Mouse (Mus musculus): ENCODE results near the gene Akr1b3. TPM values are rescaled to one million over a fixed set of nuclear protein-coding genes. Genes with fewer than 3 reads are reported as not detected.

The Akr1b3 gene
- total and polyA plus RNA-seq, 2 experiments from 2014 or later = 78.2 to 106 TPM

- no peaks in the 10 kb centered on the region for H3K9me3 ChIP-seq (ENCODE audit: low read length)
- no peaks in the 10 kb centered on the region for H3K27me3 ChIP-seq (ENCODE audit: insufficient read depth, low read length)
- no peak for TF ChIP-seq CTCF (IDR thresholded peaks at IDR 0.05; ENCODE audit: low read depth)
- ATAC-seq (peak; percentile 55), DNase-seq (ENCODE audit: low spot score) (no peak)
- H3K4me2 ChIP-seq (ENCODE audit: low read depth, low read length) = peak overlapping the region; percentile 3; the same call in 1 of the 2 replicates
- WGBS = 59% methylated on average over 11 of the region's 11 CpGs
- H3K27ac ChIP-seq = no peak overlapping the region
- no peaks in the 10 kb centered on the region for H3K36me3 ChIP-seq (ENCODE audit: insufficient read depth, low read length)
- H3K4me1 ChIP-seq (ENCODE audit: insufficient read depth, low read length) = no peaks in the 10 kb centered on the region
- no peak overlapping the region for H3K9ac ChIP-seq (replicated peaks; ENCODE audit: low read length)
- no peak overlapping the region for H3K4me3 ChIP-seq (ENCODE audit: low read length)
These were observed 24.9 kb downstream of the Akr1b3 start for GRCm38 (mm10) chr6:34292196-34292881.

DNA sequence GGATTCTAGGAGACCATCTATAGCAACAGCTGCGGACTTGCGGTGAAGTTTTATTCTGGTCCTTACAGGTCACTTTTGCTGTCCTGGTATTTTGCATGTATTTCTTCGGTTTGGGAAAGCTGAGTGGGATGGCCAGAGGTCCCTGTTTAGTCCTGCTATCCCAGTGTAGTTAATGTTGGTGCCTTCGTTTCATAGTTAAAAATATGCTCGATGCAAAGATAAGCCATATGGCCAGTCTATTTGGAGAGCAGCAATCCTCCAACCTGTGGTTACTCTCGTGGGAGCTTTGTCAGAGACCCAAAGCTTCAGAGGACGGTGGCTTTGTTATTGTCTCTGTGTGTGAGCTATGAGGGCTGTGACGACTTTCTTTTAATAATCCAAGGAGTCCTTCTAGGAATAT lies 26.6 kb downstream of the Akr1b3 start:
- H3K27ac ChIP-seq = no peak overlapping the region
- no peaks in the 10 kb centered on the region for H3K27me3 ChIP-seq (ENCODE audit: insufficient read depth, low read length)
- H3K4me3 ChIP-seq (ENCODE audit: low read length) = no peak overlapping the region
- ATAC-seq (no peak), DNase-seq (ENCODE audit: low spot score) (no peak)
- no peaks in the 10 kb centered on the region for H3K4me1 ChIP-seq (ENCODE audit: insufficient read depth, low read length)
- H3K9ac ChIP-seq (replicated peaks; ENCODE audit: low read length) = no peak overlapping the region
- no peaks in the 10 kb centered on the region for H3K36me3 ChIP-seq (ENCODE audit: insufficient read depth, low read length)
- no peaks in the 10 kb centered on the region for H3K9me3 ChIP-seq (ENCODE audit: low read length)
- no peak overlapping the region for H3K4me2 ChIP-seq (ENCODE audit: low read depth, low read length)
- no peak for TF ChIP-seq CTCF (IDR thresholded peaks at IDR 0.05; ENCODE audit: low read depth)
- WGBS = 77% methylated on average over 8 of the region's 8 CpGs

GRCm38 (mm10) chr6:34290091-34290490 lies 27.2 kb downstream of the Akr1b3 start:
- 90% methylated on average over 17 of the region's 17 CpGs for WGBS
- H3K27me3 ChIP-seq (ENCODE audit: insufficient read depth, low read length) = no peaks in the 10 kb centered on the region
- no peak overlapping the region for H3K9ac ChIP-seq (replicated peaks; ENCODE audit: low read length)
- DNase-seq (ENCODE audit: low spot score) = peak; percentile 24
- H3K27ac ChIP-seq = no peak overlapping the region
- ATAC-seq = no peak
- no peak for TF ChIP-seq CTCF (IDR thresholded peaks at IDR 0.05; ENCODE audit: low read depth)
- H3K9me3 ChIP-seq (ENCODE audit: low read length) = no peaks in the 10 kb centered on the region
- H3K36me3 ChIP-seq (ENCODE audit: insufficient read depth, low read length) = no peaks in the 10 kb centered on the region
- H3K4me2 ChIP-seq (ENCODE audit: low read depth, low read length) = no peak overlapping the region
- H3K4me3 ChIP-seq (ENCODE audit: low read length) = no peak overlapping the region
- H3K4me1 ChIP-seq (ENCODE audit: insufficient read depth, low read length) = no peaks in the 10 kb centered on the region

DNA sequence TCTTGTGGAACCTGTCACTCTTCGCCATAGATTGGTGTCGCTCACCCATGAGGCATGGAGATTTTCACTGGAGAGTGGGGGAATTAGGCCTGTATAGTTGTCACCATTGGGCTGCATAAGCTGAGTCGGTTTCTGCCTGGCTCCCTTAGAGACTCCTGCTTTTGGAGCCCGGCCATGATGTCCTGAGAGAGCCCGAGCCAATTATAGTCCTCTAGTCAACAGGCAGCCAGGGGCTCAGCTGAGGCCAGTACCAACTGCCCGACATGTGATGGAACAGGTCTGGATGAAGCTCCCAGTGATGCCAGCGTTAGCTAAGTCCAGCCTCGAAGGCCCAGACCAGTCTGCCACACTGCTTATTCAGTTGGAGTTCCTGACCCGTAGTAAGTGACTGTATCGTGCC lies 29.2 kb downstream of the Akr1b3 start:
- Histone ChIP-seq H3K4me2 (ENCODE audit: low read depth, low read length) (no peak overlapping the region), H3K27ac (no peak overlapping the region), H3K9me3 (ENCODE audit: low read length) (no peaks in the 10 kb centered on the region), H3K36me3 (ENCODE audit: insufficient read depth, low read length) (no peaks in the 10 kb centered on the region), H3K27me3 (ENCODE audit: insufficient read depth, low read length) (no peaks in the 10 kb centered on the region), H3K4me1 (ENCODE audit: insufficient read depth, low read length) (no peaks in the 10 kb centered on the region), H3K4me3 (ENCODE audit: low read length) (no peak overlapping the region), H3K9ac (replicated peaks; ENCODE audit: low read length) (no peak overlapping the region)
- DNase-seq (ENCODE audit: low spot score) (peak; percentile 46), ATAC-seq (no peak)
- 63% methylated on average over 10 of the region's 10 CpGs for WGBS
- TF ChIP-seq CTCF (IDR thresholded peaks at IDR 0.05; ENCODE audit: low read depth) = no peak

DNA sequence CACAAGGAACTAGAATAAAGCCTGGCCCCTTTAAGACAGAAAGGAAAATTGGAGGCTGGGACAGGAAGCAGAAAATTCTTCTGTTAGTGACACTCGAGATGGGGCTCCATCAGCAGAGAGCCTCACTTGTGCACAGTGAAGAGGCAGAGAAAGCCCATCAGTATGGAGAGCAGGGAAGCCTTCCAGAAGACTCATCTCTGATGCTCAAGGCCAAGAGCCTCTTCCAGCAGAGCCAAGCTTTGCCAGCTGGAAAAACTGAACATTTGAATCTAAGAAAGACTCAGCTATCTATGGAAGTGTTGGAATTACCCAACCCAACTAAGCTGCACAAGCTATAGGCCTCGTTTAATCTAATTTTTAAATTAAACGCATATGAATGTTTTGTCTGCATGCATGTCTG lies 30.4 kb downstream of the Akr1b3 start:
- no peak overlapping the region for H3K9ac ChIP-seq (replicated peaks; ENCODE audit: low read length)
- H3K4me3 ChIP-seq (ENCODE audit: low read length) = no peak overlapping the region
- no peaks in the 10 kb centered on the region for H3K27me3 ChIP-seq (ENCODE audit: insufficient read depth, low read length)
- H3K36me3 ChIP-seq (ENCODE audit: insufficient read depth, low read length) = no peaks in the 10 kb centered on the region
- WGBS = 79% methylated on average over 3 of the region's 3 CpGs
- no peak overlapping the region for H3K27ac ChIP-seq
- H3K4me2 ChIP-seq (ENCODE audit: low read depth, low read length) = no peak overlapping the region
- ATAC-seq (no peak), DNase-seq (ENCODE audit: low spot score) (no peak)
- TF ChIP-seq CTCF (IDR thresholded peaks at IDR 0.05; ENCODE audit: low read depth) = no peak
- no peaks in the 10 kb centered on the region for H3K4me1 ChIP-seq (ENCODE audit: insufficient read depth, low read length)
- no peaks in the 10 kb centered on the region for H3K9me3 ChIP-seq (ENCODE audit: low read length)

- ATAC-seq (no peak), DNase-seq (ENCODE audit: low spot score) (no peak)
- Histone ChIP-seq H3K36me3 (ENCODE audit: insufficient read depth, low read length) (no peaks in the 10 kb centered on the region), H3K27me3 (ENCODE audit: insufficient read depth, low read length) (no peaks in the 10 kb centered on the region), H3K4me2 (ENCODE audit: low read depth, low read length) (no peak overlapping the region), H3K27ac (no peak overlapping the region), H3K4me3 (ENCODE audit: low read length) (no peak overlapping the region), H3K9ac (replicated peaks; ENCODE audit: low read length) (no peak overlapping the region), H3K9me3 (ENCODE audit: low read length) (no peaks in the 10 kb centered on the region), H3K4me1 (ENCODE audit: insufficient read depth, low read length) (no peaks in the 10 kb centered on the region)
- no peak for TF ChIP-seq CTCF (IDR thresholded peaks at IDR 0.05; ENCODE audit: low read depth)
- WGBS = 88% methylated on average over 5 of the region's 5 CpGs
These were observed 38.9 kb downstream of the Akr1b3 start for GRCm38 (mm10) chr6:34278385-34278784.

GRCm38 (mm10) chr6:34277665-34278064 lies 39.6 kb downstream of the Akr1b3 start:
- Histone ChIP-seq H3K36me3 (ENCODE audit: insufficient read depth, low read length) (no peaks in the 10 kb centered on the region), H3K27ac (no peak overlapping the region), H3K4me3 (ENCODE audit: low read length) (no peak overlapping the region), H3K4me1 (ENCODE audit: insufficient read depth, low read length) (no peaks in the 10 kb centered on the region), H3K27me3 (ENCODE audit: insufficient read depth, low read length) (no peaks in the 10 kb centered on the region), H3K9me3 (ENCODE audit: low read length) (no peaks in the 10 kb centered on the region), H3K9ac (replicated peaks; ENCODE audit: low read length) (no peak overlapping the region), H3K4me2 (ENCODE audit: low read depth, low read length) (no peak overlapping the region)
- DNase-seq (ENCODE audit: low spot score) = peak; percentile 82
- TF ChIP-seq CTCF (IDR thresholded peaks at IDR 0.05; ENCODE audit: low read depth) = peak; percentile 88
- WGBS = 24% methylated on average over 9 of the region's 9 CpGs
- no peak for ATAC-seq

All from hindbrain, postnatal 0 days (tissue).